12 mouse cellular contexts compared by ENCODE assay signal in the genomic region with DNA sequence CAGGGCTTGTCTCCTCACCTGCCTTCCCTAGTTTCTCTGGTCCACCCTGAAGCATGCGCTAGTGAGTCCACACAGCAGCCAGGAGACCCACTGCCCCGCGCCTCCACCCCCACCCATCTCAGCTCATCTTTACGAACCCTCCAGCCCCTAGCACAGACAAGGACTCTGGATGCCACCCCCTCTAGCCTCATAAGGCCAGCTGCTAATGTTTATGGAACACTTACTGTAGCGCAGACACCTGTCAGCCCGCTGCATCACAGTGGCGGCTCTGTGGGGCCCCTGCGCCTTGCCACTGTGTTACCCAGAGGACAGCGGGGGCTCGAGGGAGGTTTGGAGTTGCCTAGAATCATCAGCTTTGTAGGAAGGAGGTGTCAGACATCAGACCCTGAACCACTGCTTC. TPM values are rescaled to one million over a fixed set of nuclear protein-coding genes. Genes with fewer than 3 reads are reported as not detected.
DNase-seq lines count a peak whose midpoint lies in the region; ATAC-seq and TF ChIP-seq lines count a peak whose summit lies in the region.
"Had no signal": no experiment of that assay in that cellular context is flagged by ENCODE, and none has a peak within 500 bp of the region (broad histone marks: within the 10 kb centered on the region; RNA-seq: fewer than 3 reads in every experiment).

No protein-coding gene starts in this region.

- peak; percentile 8 for DNase-seq in lung, embryonic 14.5 days
- DNase-seq in lung, postnatal 0 days (ENCODE audit: low spot score) = no peak
- no peak for DNase-seq in forebrain, embryonic 11.5 days (ENCODE audit: low spot score)
- no peak for DNase-seq in limb, embryonic 11.5 days (ENCODE audit: low spot score)
- DNase-seq in lung, postnatal 25 days (ENCODE audit: low spot score) = no peak
- DNase-seq in ovary, postnatal 10 days (ENCODE audit: low spot score) = no peak
- DNase-seq: heart, adult 2 months; liver had no signal

- H3K4me3 ChIP-seq in lung, embryonic 14.5 days (ENCODE audit: low read depth, low read length) = no peak overlapping the region
- H3K4me3 ChIP-seq in lung, postnatal 0 days (ENCODE audit: low read depth, low read length) = no peak overlapping the region
- H3K4me3 ChIP-seq in forebrain, embryonic 11.5 days (ENCODE audit: low read depth, low read length) = no peak overlapping the region
- H3K4me3 ChIP-seq in limb, embryonic 11.5 days (ENCODE audit: low read depth, low read length) = no peak overlapping the region
- no peak overlapping the region for H3K4me3 ChIP-seq in neural tube, embryonic 14.5 days (ENCODE audit: low read depth, low read length)
- H3K4me3 ChIP-seq: heart, adult 2 months; kidney, embryonic 15.5 days; megakaryocyte, embryonic 14.5 days had no signal

- H3K9ac ChIP-seq in lung, embryonic 14.5 days = no peak overlapping the region; the same call in 1 of the 2 replicates
- H3K9ac ChIP-seq in lung, postnatal 0 days (replicated peaks; ENCODE audit: low read depth) = no peak overlapping the region
- H3K9ac ChIP-seq in forebrain, embryonic 11.5 days (ENCODE audit: low read length) = no peak overlapping the region
- no peak overlapping the region for H3K9ac ChIP-seq in limb, embryonic 11.5 days (ENCODE audit: low read length)
- no peak overlapping the region for H3K9ac ChIP-seq in neural tube, embryonic 14.5 days (replicated peaks; ENCODE audit: low read depth, low read length)
- H3K9ac ChIP-seq: kidney, embryonic 15.5 days had no signal

- no peaks in the 10 kb centered on the region for H3K9me3 ChIP-seq in lung, embryonic 14.5 days (ENCODE audit: low read depth, low read length)
- no peaks in the 10 kb centered on the region for H3K9me3 ChIP-seq in lung, postnatal 0 days (ENCODE audit: low read length)
- H3K9me3 ChIP-seq in forebrain, embryonic 11.5 days (ENCODE audit: control insufficient read depth, low read length) = no peaks in the 10 kb centered on the region
- H3K9me3 ChIP-seq in limb, embryonic 11.5 days (ENCODE audit: control insufficient read depth, low read length) = no peaks in the 10 kb centered on the region
- no peaks in the 10 kb centered on the region for H3K9me3 ChIP-seq in neural tube, embryonic 14.5 days (ENCODE audit: control insufficient read depth, low read length)
- H3K9me3 ChIP-seq: kidney, embryonic 15.5 days; megakaryocyte, embryonic 14.5 days had no signal

- no peaks in the 10 kb centered on the region for H3K36me3 ChIP-seq in lung, embryonic 14.5 days (ENCODE audit: insufficient read depth)
- no peaks in the 10 kb centered on the region for H3K36me3 ChIP-seq in lung, postnatal 0 days (ENCODE audit: insufficient read depth, low read length)
- H3K36me3 ChIP-seq in forebrain, embryonic 11.5 days (ENCODE audit: control insufficient read depth, insufficient read depth, low read length) = no peaks in the 10 kb centered on the region
- no peaks in the 10 kb centered on the region for H3K36me3 ChIP-seq in limb, embryonic 11.5 days (ENCODE audit: control insufficient read depth, insufficient read depth, low read length)
- H3K36me3 ChIP-seq in neural tube, embryonic 14.5 days (ENCODE audit: control insufficient read depth, insufficient read depth, low read length) = no peaks in the 10 kb centered on the region
- H3K36me3 ChIP-seq: kidney, embryonic 15.5 days had no signal

- no peak for TF ChIP-seq EP300 in lung, postnatal 0 days (IDR thresholded peaks at IDR 0.05)

- no peaks in the 10 kb centered on the region for H3K27me3 ChIP-seq in lung, embryonic 14.5 days (ENCODE audit: insufficient read depth, low read length)
- no peaks in the 10 kb centered on the region for H3K27me3 ChIP-seq in lung, postnatal 0 days (replicated peaks; ENCODE audit: insufficient read depth, low read length)
- H3K27me3 ChIP-seq in forebrain, embryonic 11.5 days (ENCODE audit: control insufficient read depth, insufficient read depth, low read length) = no peaks in the 10 kb centered on the region
- H3K27me3 ChIP-seq in limb, embryonic 11.5 days (ENCODE audit: control insufficient read depth, insufficient read depth, low read length) = no peaks in the 10 kb centered on the region
- no peaks in the 10 kb centered on the region for H3K27me3 ChIP-seq in neural tube, embryonic 14.5 days (ENCODE audit: control insufficient read depth, insufficient read depth, low read length)

- H3K4me2 ChIP-seq in lung, embryonic 14.5 days = no peak overlapping the region
- no peak overlapping the region for H3K4me2 ChIP-seq in lung, postnatal 0 days (replicated peaks; ENCODE audit: low read depth, low read length)
- H3K4me2 ChIP-seq in forebrain, embryonic 11.5 days (ENCODE audit: low read depth, low read length, severe bottlenecking) = no peak overlapping the region
- H3K4me2 ChIP-seq in limb, embryonic 11.5 days (ENCODE audit: low read depth, severe bottlenecking) = no peak overlapping the region
- H3K4me2 ChIP-seq in neural tube, embryonic 14.5 days (ENCODE audit: low read depth, low read length) = no peak overlapping the region

- WGBS in lung, embryonic 14.5 days = 9% methylated on average over 10 of the region's 10 CpGs
- WGBS in lung, postnatal 0 days = 12% methylated on average over 10 of the region's 10 CpGs
- WGBS in forebrain, embryonic 11.5 days = 57% methylated on average over 10 of the region's 10 CpGs
- 22% methylated on average over 10 of the region's 10 CpGs for WGBS in limb, embryonic 11.5 days
- WGBS in neural tube, embryonic 14.5 days = 24% methylated on average over 10 of the region's 10 CpGs

- TF ChIP-seq CTCF in lung, embryonic 14.5 days (IDR thresholded peaks at IDR 0.05; ENCODE audit: low read depth) = no peak
- TF ChIP-seq CTCF in lung, postnatal 0 days (IDR thresholded peaks at IDR 0.05) = no peak

- no peak for ATAC-seq in lung, embryonic 14.5 days (ENCODE audit: insufficient read depth)
- ATAC-seq in lung, postnatal 0 days = no peak
- 0 out of 2 replicates have a peak, but pooled peaks have one; percentile 36 for ATAC-seq in forebrain, embryonic 11.5 days (replicated peaks; ENCODE audit: low FRiP score)
- peak; percentile 9; the same call in 1 of the 2 replicates for ATAC-seq in limb, embryonic 11.5 days (ENCODE audit: insufficient number of reproducible peaks, low FRiP score, low TSS enrichment, low read depth)
- peak; percentile 64; the same call in 1 of the 2 replicates for ATAC-seq in neural tube, embryonic 14.5 days (ENCODE audit: low read depth)

- H3K4me1 ChIP-seq in lung, embryonic 14.5 days (ENCODE audit: insufficient read depth) = 0 out of 2 replicates have a peak, but pooled peaks cover 5% of the 10 kb centered on the region
- H3K4me1 ChIP-seq in lung, postnatal 0 days (ENCODE audit: insufficient read depth, low read depth, low read length) = no peaks in the 10 kb centered on the region
- H3K4me1 ChIP-seq in forebrain, embryonic 11.5 days (replicated peaks; ENCODE audit: control insufficient read depth, insufficient read depth, low read length) = peaks cover 14% of the 10 kb centered on the region
- peaks cover 12% of the 10 kb centered on the region for H3K4me1 ChIP-seq in limb, embryonic 11.5 days (ENCODE audit: control insufficient read depth, insufficient read depth, low read length)
- H3K4me1 ChIP-seq in neural tube, embryonic 14.5 days (ENCODE audit: control insufficient read depth, insufficient read depth, low read length) = peaks cover 13% of the 10 kb centered on the region; the same call in 1 of the 2 replicates

- H3K27ac ChIP-seq in lung, embryonic 14.5 days (ENCODE audit: low read depth) = no peak overlapping the region
- H3K27ac ChIP-seq in lung, postnatal 0 days (ENCODE audit: low read length) = no peak overlapping the region
- H3K27ac ChIP-seq in forebrain, embryonic 11.5 days (ENCODE audit: low read depth, low read length) = peak overlapping the region; percentile 74; the same call in 1 of the 2 replicates
- H3K27ac ChIP-seq in limb, embryonic 11.5 days (replicated peaks; ENCODE audit: low read depth, low read length) = peak overlapping the region; percentile 22; the same call in 1 of the 2 replicates
- H3K27ac ChIP-seq in neural tube, embryonic 14.5 days (ENCODE audit: low read depth, low read length) = peak overlapping the region; percentile 1; the same call in 1 of the 2 replicates
- H3K27ac ChIP-seq: heart, adult 2 months; kidney, embryonic 15.5 days had no signal

RNA-seq across cellular contexts. Expression of a gene that starts 26.4 kb away (rescaled TPM):
- polyA plus RNA-seq in lung, embryonic 14.5 days (2014; fragmentation: Nextera tagmentation; extraction: Ambion mirVana) = 18.1 and 18.7 TPM in 2 replicates
- 22.0 and 22.2 TPM in 2 replicates for polyA plus RNA-seq in lung, postnatal 0 days (2015; fragmentation: Nextera tagmentation; extraction: Ambion mirVana)
- polyA plus RNA-seq in forebrain, embryonic 11.5 days (2014; fragmentation: Nextera tagmentation; extraction: Ambion mirVana) = 29.0 and 32.4 TPM in 2 replicates
- polyA plus RNA-seq in limb, embryonic 11.5 days (2014; fragmentation: Nextera tagmentation; extraction: Ambion mirVana) = 23.6 and 25.0 TPM in 2 replicates
- polyA plus RNA-seq in neural tube, embryonic 14.5 days (2014; fragmentation: Nextera tagmentation; extraction: Ambion mirVana) = 47.3 and 58.8 TPM in 2 replicates

RNA-seq across cellular contexts. Expression of a gene that starts 26.6 kb away (rescaled TPM):
- 0.18 and 0.53 TPM in 2 replicates for polyA plus RNA-seq in lung, embryonic 14.5 days (2014; fragmentation: Nextera tagmentation; extraction: Ambion mirVana)
- polyA plus RNA-seq in lung, postnatal 0 days (2015; fragmentation: Nextera tagmentation; extraction: Ambion mirVana) = 0.16 and 0.31 TPM in 2 replicates
- polyA plus RNA-seq in forebrain, embryonic 11.5 days (2014; fragmentation: Nextera tagmentation; extraction: Ambion mirVana) = 0.31 and 0.41 TPM in 2 replicates
- 0.43 and 0.47 TPM in 2 replicates for polyA plus RNA-seq in limb, embryonic 11.5 days (2014; fragmentation: Nextera tagmentation; extraction: Ambion mirVana)
- 1.3 and 1.5 TPM in 2 replicates for polyA plus RNA-seq in neural tube, embryonic 14.5 days (2014; fragmentation: Nextera tagmentation; extraction: Ambion mirVana)

RNA-seq across cellular contexts. Expression of a gene that starts 37.5 kb away (rescaled TPM):
- polyA plus RNA-seq in lung, embryonic 14.5 days (2014; fragmentation: Nextera tagmentation; extraction: Ambion mirVana) = 0.37 and 0.79 TPM in 2 replicates
- 0.11 and 0.31 TPM in 2 replicates for polyA plus RNA-seq in lung, postnatal 0 days (2015; fragmentation: Nextera tagmentation; extraction: Ambion mirVana)
- polyA plus RNA-seq in forebrain, embryonic 11.5 days (2014; fragmentation: Nextera tagmentation; extraction: Ambion mirVana) = 1.3 and 1.4 TPM in 2 replicates
- polyA plus RNA-seq in limb, embryonic 11.5 days (2014; fragmentation: Nextera tagmentation; extraction: Ambion mirVana) = 3.5 and 3.9 TPM in 2 replicates
- 7.7 and 14.5 TPM in 2 replicates for polyA plus RNA-seq in neural tube, embryonic 14.5 days (2014; fragmentation: Nextera tagmentation; extraction: Ambion mirVana)

RNA-seq across cellular contexts. Expression of a gene that starts 52.0 kb away (rescaled TPM):
- polyA plus RNA-seq in lung, embryonic 14.5 days (2014; fragmentation: Nextera tagmentation; extraction: Ambion mirVana) = 0.11 and 0.18 TPM in 2 replicates
- 0.07 and 0.13 TPM in 2 replicates for polyA plus RNA-seq in lung, postnatal 0 days (2015; fragmentation: Nextera tagmentation; extraction: Ambion mirVana)
- polyA plus RNA-seq in forebrain, embryonic 11.5 days (2014; fragmentation: Nextera tagmentation; extraction: Ambion mirVana) = 0.16 TPM in 1 of 2 replicates, not detected in the other
- not detected in 2 replicates for polyA plus RNA-seq in limb, embryonic 11.5 days (2014; fragmentation: Nextera tagmentation; extraction: Ambion mirVana)
- 0.21 and 0.35 TPM in 2 replicates for polyA plus RNA-seq in neural tube, embryonic 14.5 days (2014; fragmentation: Nextera tagmentation; extraction: Ambion mirVana)
- polyA plus RNA-seq: testis, adult 2 months had no signal

Comparison
In these comparisons a context has a peak if more than half of its experiments do, and no peak if none do; other contexts are left out.
1. ATAC-seq: peak in forebrain, embryonic 11.5 days (single experiment), limb, embryonic 11.5 days (single experiment) and neural tube, embryonic 14.5 days (single experiment); none in lung, embryonic 14.5 days (single experiment) and lung, postnatal 0 days (single experiment).
2. H3K27ac ChIP-seq: peak in forebrain, embryonic 11.5 days (single experiment), limb, embryonic 11.5 days (single experiment) and neural tube, embryonic 14.5 days (single experiment); none in lung, embryonic 14.5 days (single experiment) and lung, postnatal 0 days (single experiment).